Mouse (Mus musculus) E14TG2a.4 (cell line): ENCODE data around the gene Cdk6.
"Not testable (repeated sequence)": the region's sequence is repeated elsewhere in the genome, so short reads cannot be mapped to it uniquely, and the experiment has no call there.

ENCODE experiments used
- H3K27me3 ChIP-seq: 2 replicates; pipeline ENCODE4 v1.6.1; 2014; ENCODE audit warnings: low read length, control low read depth; ENCODE audit not compliant: insufficient read depth
- H3K36me3 ChIP-seq: 2 replicates; pipeline ENCODE4 v1.6.1; 2014; ENCODE audit warnings: low read length, control low read depth; ENCODE audit not compliant: insufficient read depth
- H3K4me1 ChIP-seq: replicated peaks from 2 replicates; pipeline ENCODE4 v1.6.1; 2014; ENCODE audit warnings: low read depth, low read length, control low read depth
- H3K4me3 ChIP-seq: replicated peaks from 2 replicates; pipeline ENCODE4 v1.5.1; 2014; ENCODE audit warnings: mild to moderate bottlenecking, low read length
- H3K9me3 ChIP-seq: 2 replicates; pipeline ENCODE4 v1.6.1; 2014; ENCODE audit warnings: low read length, control low read depth
- CTCF ChIP-seq: conservative IDR thresholded peaks from 2 replicates; pipeline ENCODE4 v1.5.1; 2014; ENCODE audit warnings: low read length
- NANOG ChIP-seq: IDR thresholded peaks from 2 replicates; pipeline ENCODE4 v1.6.1; 2014; ENCODE audit warnings: borderline replicate concordance, low read length, mixed read lengths
- POU5F1 ChIP-seq: IDR thresholded peaks from 2 replicates; pipeline ENCODE4 v1.6.1; 2014; ENCODE audit warnings: low read length, borderline replicate concordance

Cdk6 gene

DNA sequence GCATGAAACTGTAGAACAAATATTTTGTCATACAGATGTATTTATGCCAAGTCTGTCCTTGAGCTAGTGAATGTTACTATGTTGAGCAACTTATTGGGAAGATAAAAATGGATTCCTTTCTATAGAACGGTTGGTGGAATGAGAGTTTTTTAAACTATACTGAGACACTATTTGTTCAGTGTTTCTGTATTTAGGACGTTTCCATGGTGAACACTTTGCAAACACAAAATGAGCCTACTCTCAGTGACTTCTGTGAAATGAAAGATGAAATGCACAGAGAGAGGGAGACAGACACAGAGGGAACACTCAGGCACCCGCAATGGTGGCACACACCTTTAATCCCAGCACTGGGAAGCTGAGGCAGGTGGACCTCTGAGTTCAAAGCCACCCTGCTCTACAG lies 51.6 kb downstream of the Cdk6 start:
- H3K36me3 ChIP-seq: peaks cover 58% of the 10 kb centered on the region
- H3K4me3 ChIP-seq: no peak overlapping the region
- peaks cover 39% of the 10 kb centered on the region for H3K4me1 ChIP-seq
- no peaks in the 10 kb centered on the region for H3K9me3 ChIP-seq
- no peaks in the 10 kb centered on the region for H3K27me3 ChIP-seq
- TF ChIP-seq POU5F1: no peak
- no peak for TF ChIP-seq NANOG
- no peak for TF ChIP-seq CTCF

DNA sequence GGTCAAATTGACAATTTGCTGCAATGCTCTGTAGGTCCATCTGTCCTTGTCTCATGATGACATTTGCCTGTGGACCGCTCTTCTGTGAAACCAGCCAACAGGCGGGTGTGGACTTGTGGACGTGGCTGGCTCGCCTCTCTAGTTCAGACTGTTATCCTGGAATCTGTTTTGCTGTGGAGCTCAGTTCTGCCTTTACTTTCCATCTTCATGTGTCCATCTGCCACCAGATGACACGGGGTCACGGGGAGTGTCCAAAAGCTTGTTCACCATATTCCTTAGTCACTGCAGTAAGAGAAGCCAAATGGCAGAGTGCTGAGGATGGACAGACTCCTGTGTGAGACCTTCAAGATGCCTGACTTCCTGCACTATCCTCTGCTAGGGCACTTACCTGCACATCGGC lies 52.9 kb downstream of the Cdk6 start:
- Histone ChIP-seq H3K4me3 (no peak overlapping the region), H3K4me1 (peaks cover 33% of the 10 kb centered on the region), H3K27me3 (no peaks in the 10 kb centered on the region), H3K36me3 (peaks cover 69% of the 10 kb centered on the region), H3K9me3 (no peaks in the 10 kb centered on the region)
- no peak for TF ChIP-seq CTCF
- no peak for TF ChIP-seq POU5F1
- no peak for TF ChIP-seq NANOG

DNA sequence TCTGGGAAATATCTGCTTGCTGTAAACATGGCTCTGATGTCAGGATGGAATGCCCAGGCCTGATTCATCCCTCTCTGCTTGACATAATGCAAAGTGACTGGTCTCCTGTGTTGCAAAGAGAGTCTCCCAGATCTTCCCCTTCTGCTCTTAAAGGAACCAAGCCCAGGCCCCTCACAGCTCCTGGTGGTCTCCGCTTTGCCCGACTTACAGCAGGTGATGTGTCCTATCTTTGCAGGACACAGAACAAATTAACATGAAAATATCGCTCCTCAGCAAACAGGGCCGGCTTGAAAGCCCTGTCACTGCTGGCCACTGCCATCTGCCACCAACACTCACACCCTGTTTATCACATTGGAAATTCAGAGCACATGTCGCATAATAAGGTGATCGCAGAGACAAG lies 53.7 kb downstream of the Cdk6 start:
- Histone ChIP-seq H3K27me3 (no peaks in the 10 kb centered on the region), H3K4me1 (peaks cover 33% of the 10 kb centered on the region), H3K9me3 (no peaks in the 10 kb centered on the region), H3K4me3 (no peak overlapping the region), H3K36me3 (peaks cover 71% of the 10 kb centered on the region)
- TF ChIP-seq POU5F1 (no peak), NANOG (no peak), CTCF (no peak)

DNA sequence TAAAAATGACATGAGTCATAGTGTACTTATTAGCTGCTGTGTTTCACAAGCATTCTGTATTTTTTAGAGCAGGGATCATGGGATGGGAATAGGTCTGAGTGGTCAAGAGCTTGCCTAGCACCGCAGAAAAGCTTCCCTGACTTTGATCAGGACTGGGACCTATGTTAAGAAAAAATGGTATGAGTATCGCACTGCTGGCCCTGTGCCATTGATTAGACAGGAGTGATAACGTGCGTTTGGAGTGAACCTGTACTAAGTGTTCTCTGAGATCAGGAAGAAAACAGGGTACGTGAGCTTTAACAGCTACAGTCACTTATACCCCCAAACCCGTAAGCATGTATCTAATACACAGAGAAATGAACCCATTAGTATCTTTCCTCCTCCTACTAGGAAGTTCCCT lies 54.9 kb downstream of the Cdk6 start:
- Histone ChIP-seq H3K36me3 (peaks cover 60% of the 10 kb centered on the region), H3K9me3 (no peaks in the 10 kb centered on the region), H3K4me1 (peaks cover 33% of the 10 kb centered on the region), H3K27me3 (no peaks in the 10 kb centered on the region), H3K4me3 (no peak overlapping the region)
- TF ChIP-seq NANOG (no peak), POU5F1 (no peak), CTCF (no peak)

DNA sequence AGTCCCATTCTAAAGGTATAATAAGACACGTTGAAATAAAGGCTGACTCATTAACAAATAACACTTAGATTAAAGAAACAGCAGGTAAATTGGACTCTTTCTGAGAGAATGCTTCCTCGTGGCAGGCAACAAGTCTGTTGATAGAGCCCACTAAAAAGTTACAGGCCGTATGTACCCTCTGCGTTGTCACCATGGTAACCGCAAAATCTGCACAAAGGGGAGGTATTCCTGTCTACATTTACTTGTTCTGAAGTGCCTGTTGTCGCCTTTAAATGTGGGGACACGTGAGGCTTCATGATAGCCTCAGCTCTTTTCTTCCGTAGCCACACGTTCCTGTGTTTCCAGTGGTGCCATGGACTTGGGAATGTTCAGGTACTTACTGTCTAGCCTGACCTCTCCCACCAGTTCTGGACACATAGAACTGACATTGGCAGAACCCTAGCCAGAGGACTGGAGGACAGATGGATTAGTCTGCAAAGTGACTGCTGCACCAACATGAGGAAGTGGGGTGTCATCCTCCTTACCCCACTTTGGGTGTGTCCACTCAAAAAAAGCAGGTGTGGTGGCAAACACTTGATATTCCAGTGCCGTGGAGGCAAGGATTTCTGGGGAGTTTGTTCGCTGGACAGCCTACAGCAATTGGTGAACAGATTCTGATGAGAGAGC lies 55.8 kb downstream of the Cdk6 start:
- H3K9me3 ChIP-seq: no peaks in the 10 kb centered on the region
- no peak for TF ChIP-seq NANOG
- no peak for TF ChIP-seq POU5F1
- TF ChIP-seq CTCF: no peak
- peaks cover 52% of the 10 kb centered on the region for H3K36me3 ChIP-seq
- H3K4me1 ChIP-seq: peaks cover 33% of the 10 kb centered on the region
- H3K4me3 ChIP-seq: no peak overlapping the region
- H3K27me3 ChIP-seq: no peaks in the 10 kb centered on the region

DNA sequence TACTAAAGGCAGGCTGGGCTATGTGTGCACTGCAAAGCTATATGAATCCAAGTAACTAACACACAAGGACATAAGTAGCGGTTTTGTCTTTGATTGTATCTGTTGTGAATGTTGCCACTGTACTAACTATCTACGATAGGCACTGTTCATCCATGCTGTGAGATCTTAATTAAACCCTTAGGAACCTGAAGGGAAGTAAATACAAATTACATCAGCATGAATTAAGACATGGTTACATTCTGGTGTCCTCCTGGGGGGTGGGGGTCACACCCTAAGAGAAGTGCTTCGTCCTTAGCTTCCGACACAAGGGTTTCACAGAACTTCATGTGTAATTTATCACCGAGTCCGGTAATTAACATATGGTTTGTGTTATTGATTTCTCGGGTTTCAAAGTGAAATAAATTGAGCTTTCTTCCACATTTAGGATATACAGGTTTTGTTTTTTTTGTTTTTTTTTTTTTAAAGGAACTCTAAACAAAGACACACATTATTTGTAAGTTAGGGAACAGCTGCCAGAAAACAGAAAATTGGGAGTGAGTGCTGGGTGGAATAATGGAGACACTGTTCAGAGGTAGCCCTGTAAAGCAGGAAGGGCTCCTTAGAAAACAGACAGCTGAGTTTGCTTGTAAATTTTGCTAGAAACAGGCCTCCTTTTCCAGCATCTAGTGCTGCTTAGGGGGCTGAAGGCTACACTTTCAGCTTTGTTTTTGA lies 58.7 kb downstream of the Cdk6 start:
- H3K9me3 ChIP-seq: no peaks in the 10 kb centered on the region
- H3K4me1 ChIP-seq: peaks cover 13% of the 10 kb centered on the region
- TF ChIP-seq POU5F1: no peak
- TF ChIP-seq CTCF: no peak
- TF ChIP-seq NANOG: no peak
- no peak overlapping the region for H3K4me3 ChIP-seq
- H3K27me3 ChIP-seq: no peaks in the 10 kb centered on the region
- H3K36me3 ChIP-seq: peaks cover 35% of the 10 kb centered on the region

DNA sequence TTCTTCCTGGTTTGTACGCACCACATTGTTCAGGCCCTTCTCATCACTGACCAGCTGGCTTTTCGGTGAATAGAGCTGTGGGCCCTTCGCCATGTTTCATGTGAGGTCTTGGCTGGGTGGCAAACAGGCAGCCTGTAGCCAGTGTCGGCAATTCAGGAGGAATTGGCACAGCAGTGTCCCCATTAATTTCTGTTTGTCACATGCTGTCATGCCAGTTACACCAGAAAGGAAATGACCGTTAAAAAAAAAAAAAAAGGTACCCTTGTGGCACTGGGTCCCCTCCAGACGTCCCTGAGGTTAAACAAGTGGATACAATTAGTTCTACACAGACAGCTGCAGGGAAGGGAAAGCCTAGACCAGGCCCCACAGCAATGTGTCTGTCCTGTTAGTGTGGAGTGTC lies 63.8 kb downstream of the Cdk6 start:
- peaks cover 4% of the 10 kb centered on the region for H3K36me3 ChIP-seq

DNA sequence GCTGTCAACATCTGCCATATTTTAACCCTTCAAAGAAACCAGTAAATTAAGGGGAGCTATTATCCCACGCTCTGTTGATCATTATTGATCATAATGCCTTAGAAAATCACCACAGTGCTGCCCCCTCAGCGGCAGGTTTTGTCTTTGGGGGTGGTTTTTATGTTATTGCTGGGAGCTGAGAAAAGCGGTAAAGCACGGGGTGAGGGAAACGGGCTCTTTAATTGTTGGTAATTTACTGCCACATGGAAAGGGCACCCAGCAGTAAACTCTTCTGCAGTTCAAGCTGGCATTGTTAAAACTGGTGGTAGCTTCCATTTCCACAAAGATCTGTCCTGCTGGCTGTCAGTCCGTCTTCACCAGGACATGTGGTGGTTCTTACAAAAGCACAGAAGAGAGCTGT lies 64.2 kb downstream of the Cdk6 start:
- Histone ChIP-seq H3K9me3 (no peaks in the 10 kb centered on the region), H3K36me3 (peaks cover 4% of the 10 kb centered on the region)
- TF ChIP-seq POU5F1 (no peak), NANOG (no peak), CTCF (no peak)

More for the DNA sequence above, 63.8 kb downstream of the Cdk6 start:
- Histone ChIP-seq H3K4me3 (no peak overlapping the region), H3K9me3 (no peaks in the 10 kb centered on the region), H3K27me3 (no peaks in the 10 kb centered on the region), H3K4me1 (no peaks in the 10 kb centered on the region; the same call in 1 of the 2 replicates)
- no peak for TF ChIP-seq POU5F1
- no peak for TF ChIP-seq NANOG
- TF ChIP-seq CTCF: no peak

DNA sequence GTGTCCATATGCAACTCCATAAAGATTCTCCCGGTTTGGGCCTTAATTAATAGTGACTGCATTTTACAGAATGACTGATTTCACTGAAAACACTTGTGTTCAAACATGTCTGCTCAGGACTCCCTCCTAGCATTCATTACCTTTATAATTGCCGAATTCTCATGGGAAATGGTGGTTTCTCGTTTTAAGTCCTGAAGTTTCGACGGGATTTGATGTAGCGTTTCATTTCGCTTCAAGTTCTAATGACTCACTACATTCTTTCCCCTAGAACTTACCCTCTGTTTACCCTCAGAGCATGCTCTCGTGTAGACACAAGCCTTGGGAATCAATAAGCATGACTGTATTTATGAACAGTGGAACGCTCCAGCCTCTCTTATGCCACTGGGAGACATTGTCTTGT lies 66.6 kb downstream of the Cdk6 start:
- no peaks in the 10 kb centered on the region for H3K27me3 ChIP-seq
- no peak overlapping the region for H3K4me3 ChIP-seq
- peaks cover 4% of the 10 kb centered on the region for H3K36me3 ChIP-seq
- H3K9me3 ChIP-seq: no peaks in the 10 kb centered on the region
- no peaks in the 10 kb centered on the region; the same call in 1 of the 2 replicates for H3K4me1 ChIP-seq
- TF ChIP-seq POU5F1 (no peak), CTCF (no peak), NANOG (no peak)

More for the DNA sequence above, 64.2 kb downstream of the Cdk6 start:
- no peak overlapping the region for H3K4me3 ChIP-seq
- H3K4me1 ChIP-seq: no peaks in the 10 kb centered on the region; the same call in 1 of the 2 replicates
- H3K27me3 ChIP-seq: no peaks in the 10 kb centered on the region

DNA sequence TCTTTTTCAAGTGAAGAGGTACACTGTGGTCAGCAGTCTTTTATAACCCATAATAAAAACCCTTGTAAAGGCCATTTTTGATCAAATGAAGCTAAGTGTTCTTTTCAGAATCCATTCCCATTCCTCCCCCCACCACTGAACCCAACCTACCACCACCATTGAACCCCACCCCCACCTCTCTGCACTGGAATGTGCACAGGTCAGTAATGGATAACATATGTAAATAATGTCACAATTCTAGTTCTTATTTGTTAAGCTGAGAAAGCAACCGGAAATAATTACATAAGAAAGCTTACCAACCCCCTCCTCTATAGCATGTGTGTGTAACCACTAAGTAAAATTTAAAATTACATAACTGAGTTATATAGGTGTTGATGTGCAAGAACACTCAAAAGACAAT lies 76.9 kb downstream of the Cdk6 start:
- H3K27me3 ChIP-seq, H3K4me3 ChIP-seq, H3K4me1 ChIP-seq, H3K36me3 ChIP-seq, H3K9me3 ChIP-seq: not testable (repeated sequence)
